Mouse (Mus musculus): ENCODE measurements around the gene Cx3cr1.
A peak's percentile ranks its signal among the peaks of the same experiment; 100 is the strongest.

Gene Cx3cr1

DNA sequence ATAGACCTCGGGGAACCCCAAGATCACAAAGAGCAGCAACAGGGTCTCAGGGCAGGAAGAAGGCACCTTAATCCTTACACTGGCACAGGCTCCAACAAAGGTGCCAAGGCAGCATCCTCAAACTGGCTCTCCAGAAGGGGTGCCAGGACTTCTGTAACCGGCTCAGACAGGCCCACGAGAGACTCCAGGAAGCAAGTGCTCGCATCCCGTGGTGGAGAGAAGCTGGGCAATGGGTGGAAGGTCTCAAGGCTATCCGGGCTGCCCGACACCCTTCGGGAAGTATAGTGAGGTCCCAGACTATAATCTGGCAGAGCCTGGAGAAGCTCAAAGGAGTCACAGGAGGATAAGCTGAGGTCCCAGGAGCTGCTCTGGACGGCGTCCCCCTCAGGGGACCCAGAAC, 97.5 kb downstream of the Cx3cr1 start:
- DNase-seq, result no peak

- no peak for DNase-seq
Measured at GRCm38 (mm10) chr9:119970763-119971656, 98.7 kb downstream of the Cx3cr1 start.

GRCm38 (mm10) chr9:119970221-119970620, 99.5 kb downstream of the Cx3cr1 start:
- DNase-seq, result peak; percentile 64

GRCm38 (mm10) chr9:119969811-119970210, 99.9 kb downstream of the Cx3cr1 start:
- no peak for DNase-seq

GRCm38 (mm10) chr9:119966221-119966910, 103.3 kb downstream of the Cx3cr1 start:
- DNase-seq, result no peak

GRCm38 (mm10) chr9:119965186-119965585, 104.5 kb downstream of the Cx3cr1 start:
- DNase-seq, result no peak

DNA sequence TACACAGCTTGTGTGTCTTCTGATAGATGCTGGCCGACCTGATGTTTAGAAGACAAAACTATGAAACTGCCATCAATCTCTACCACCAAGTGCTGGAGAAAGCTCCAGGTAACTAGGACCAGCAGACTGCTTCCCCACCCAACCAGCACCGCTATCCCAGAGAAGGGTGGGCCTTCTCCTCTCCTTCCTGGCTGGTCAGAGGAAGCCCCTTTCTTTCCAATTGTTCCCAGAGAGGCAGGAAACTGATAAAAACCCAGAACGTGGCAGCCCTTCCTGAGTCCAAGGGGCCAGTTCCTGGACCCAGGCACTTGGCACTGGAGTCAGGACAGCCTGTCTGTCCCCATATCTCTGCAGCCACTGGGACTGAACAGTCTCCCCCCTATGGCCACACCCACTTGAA, 105.5 kb downstream of the Cx3cr1 start:
- DNase-seq, result no peak

DNA sequence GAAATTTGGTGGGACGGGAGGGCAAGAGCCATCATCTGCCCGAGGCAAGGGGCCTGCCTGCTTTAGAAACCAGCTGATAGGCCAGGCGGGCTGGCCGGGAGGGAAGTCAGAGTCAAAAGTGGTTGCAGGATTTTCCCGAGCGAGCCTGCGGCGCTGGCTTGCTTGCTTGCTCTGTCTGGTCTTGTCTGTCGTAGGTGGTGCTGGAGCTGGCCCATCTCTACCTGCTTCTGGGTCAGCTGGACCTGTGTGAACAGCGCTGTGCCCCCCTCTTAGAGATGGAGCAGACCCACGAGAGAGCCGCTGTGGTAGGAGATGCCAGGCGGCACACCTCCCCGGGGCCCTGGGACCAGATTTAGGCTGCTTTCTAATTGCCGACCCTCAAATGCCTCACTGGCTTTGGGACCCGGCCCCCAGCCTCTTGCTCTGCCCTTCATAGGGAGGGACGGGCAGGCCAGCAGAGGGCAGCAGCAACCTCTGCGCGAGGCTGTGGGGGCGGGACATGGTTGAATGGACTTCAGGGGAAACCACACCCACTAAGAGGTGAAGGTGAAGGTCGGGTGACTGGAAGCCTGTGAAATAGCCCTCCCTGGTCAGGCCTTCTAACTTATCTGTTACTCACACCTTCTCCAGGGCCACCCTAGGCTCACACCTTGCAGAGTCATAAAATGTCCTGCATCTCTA, 106.6 kb downstream of the Cx3cr1 start:
- DNase-seq, result peak; percentile 86

GRCm38 (mm10) chr9:119962216-119962615, 107.5 kb downstream of the Cx3cr1 start:
- no peak for DNase-seq

DNA sequence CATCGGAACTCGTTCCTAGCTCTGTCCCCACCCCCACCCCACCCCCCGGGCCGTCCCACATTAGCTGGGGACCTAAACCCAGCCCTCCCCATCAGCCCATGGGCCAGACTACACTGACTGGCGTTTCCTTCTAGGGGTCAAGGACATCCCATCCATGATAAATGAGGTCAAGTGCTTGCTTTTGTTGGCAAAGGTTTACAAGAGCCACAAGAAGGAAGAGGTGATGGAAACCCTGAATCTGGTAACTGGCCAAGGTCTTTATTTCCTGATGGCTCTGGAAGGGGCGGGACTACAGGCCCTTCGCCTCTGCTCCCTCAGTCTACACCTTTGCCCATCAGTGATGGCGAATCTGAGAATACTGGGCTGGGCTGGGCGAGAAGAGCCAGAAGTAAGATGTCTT, 110.8 kb downstream of the Cx3cr1 start:
- DNase-seq, result no peak

GRCm38 (mm10) chr9:119951388-119951787, 118.3 kb downstream of the Cx3cr1 start:
- no peak for DNase-seq

DNA sequence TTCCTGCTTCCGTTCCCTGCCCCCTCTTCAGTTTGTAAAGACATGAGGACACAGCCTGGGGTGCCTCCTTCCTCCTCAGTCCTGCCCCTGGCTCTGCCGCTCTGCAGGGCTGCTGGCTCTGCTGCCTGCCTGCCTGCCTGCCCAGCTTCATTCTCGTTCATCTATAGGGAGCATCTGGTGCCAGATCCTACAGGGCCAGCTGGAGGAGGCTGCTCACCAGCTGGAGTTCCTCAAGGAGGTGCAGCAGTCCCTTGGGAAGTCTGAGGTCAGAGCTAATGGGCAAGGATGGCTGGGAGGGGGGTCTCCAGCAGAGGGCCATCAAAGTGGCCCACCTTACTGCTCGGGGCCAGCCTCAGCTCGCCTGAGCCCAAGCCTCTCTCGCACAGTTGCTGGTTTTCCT, 119.2 kb downstream of the Cx3cr1 start:
- DNase-seq, result no peak

DNA sequence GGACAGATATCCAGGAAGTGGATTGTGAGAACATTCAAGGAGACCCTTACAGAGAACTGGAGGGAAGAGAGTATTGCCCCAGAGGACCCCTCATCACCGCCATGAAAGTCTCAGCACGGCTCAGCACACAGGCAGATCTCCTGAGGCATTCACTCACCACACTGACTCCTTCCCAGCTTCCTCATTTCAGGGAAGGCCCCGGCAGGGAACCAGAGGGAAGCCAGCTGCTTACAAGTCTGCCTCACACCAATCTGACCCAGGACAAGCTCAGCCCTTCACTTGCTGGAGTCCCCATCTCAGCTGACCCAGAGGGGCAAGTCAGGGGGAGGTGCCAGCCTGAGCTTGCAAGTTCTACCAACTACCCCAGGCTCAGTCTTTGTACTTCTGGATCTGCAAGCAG, 120.9 kb downstream of the Cx3cr1 start:
- no peak for DNase-seq

DNA sequence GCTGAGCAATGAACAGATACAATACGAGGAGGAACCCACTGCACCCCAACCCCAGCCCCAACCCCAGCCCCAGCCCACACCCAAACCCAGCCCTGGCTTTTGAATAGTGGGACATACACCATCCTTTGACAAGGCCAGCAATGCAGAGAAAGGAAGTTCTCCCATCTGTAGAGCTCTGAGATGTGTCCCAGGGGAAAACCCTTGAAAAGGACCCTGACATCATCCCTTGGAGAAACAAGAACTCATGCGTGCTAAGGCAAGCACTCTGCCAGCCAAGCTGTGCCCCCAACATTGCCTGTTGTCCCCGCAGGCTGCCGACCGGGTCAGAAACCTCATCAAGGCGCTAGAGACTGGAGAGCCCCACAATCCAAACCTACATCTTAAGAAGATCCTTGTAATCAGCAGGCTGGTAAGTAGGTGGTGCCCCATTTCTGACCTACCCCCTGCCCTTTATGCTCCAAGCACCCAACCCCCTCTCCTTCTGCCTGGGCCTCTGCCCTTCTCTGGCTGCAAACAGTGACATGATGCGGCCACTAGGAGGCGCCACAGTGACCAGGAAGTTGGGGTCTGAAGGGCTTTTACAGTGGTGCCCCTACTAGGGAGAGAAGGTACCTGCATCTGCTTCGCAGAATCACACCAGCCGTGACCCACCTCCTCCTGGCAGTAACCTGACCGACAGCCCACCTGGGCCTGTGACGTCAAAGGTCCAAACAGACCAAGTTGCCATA, 124.3 kb downstream of the Cx3cr1 start:
- DNase-seq, result peak; percentile 73

DNA sequence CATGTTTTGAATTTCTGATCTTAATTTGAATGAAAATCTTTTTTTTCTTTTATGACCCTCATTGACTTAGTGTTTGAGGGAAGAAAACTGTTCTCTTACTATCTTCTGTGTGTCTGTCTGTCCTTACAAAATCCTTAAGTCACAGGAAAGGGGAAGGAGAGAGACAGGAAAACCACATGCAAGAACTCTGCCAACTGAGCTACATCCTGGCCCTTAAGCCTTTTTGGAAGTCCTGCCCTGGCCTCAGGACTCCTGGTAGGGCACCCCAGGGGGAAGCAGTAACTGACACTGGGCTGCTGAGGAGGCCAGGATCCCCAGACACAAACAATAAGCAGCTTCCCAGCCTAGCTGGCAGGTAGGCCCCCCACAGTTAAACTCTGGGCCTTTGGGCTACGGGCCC, 126.4 kb downstream of the Cx3cr1 start:
- no peak for DNase-seq

DNA sequence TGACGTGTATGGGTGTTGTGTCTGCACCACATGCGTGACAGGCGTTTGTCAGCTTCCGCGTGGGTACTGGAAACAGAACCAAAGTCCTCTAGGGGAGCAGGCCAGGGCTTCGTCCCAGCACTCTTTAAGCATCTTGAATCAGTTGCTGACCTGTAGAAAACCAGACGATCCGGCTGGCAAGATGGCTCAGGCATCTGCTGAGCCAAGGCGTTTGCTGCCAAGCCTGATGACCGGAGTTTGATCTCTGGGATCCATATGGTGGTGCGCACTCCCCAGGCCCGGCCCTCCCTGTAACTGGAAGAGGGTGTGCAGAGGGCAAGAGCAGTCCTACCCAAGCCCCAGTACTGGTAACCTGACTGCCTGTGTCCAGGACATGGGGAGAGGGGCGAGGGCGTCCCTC, 127.8 kb downstream of the Cx3cr1 start:
- DNase-seq, result no peak

GRCm38 (mm10) chr9:119941407-119941806, 128.3 kb downstream of the Cx3cr1 start:
- no peak for DNase-seq

GRCm38 (mm10) chr9:119939646-119940045, 130.0 kb downstream of the Cx3cr1 start:
- no peak for DNase-seq

DNA sequence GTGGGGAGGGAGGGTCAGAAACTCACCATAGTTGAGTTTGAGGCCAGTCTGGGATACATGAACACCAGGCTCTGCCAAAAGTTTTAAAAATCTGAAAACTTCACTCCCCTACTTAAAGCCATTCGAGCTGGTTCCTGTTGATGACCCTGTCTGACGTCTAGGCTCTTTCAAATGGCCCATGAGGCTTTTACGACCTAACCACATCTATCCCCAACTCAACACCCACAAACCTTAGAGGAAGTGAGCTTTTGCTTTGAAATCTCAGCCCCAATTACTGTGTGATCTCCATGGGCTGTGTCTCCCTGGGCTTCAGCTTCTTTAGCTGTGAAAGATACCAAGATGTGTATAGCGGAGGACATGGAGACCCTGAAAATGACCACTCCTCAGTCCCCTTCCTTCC, 131.2 kb downstream of the Cx3cr1 start:
- DNase-seq, result no peak

DNA sequence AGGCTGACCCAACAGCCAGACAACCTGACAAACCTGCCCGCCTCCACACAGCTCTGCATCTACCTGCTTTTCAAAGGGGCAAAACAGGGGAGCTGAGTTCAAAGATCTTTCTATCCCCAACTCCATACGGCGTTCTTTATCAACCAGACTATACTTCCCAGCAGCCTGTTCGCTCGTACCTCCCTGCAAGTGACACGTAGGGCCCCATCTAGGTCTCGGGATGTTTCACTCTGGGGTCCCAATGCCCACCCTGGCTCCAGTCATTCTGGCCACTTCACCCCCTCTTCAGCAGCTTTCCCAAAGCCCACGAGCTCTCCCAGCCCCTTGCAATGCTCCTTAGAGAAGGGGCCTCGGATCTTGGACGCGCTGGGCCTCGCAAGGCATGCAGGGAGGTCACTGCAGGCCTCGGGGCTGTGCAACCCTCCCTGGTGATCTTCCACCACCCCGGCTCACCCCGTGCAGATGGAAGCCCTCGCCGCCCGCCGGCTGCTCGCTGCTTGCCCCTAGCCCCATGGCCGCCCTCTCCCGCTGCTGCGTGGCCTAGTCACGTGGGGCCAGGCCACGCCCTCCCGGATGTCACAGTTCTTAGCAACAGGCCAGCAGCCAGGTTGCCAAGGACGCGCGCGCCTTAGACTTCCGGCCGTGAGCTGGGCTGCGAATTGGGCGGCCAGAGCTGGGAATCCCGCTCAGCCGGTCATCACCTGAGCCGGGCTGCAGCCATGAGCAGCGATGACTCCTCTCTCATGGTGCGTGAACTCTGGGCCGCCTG, 132.5 kb downstream of the Cx3cr1 start, which contains the start of the genes Gorasp1 and Ttc21a:
Gorasp1 (minus strand) TSS at position 561 of the 769 bp plus-strand sequence.
Ttc21a (plus strand) TSS at position 602 of the 769 bp plus-strand sequence.
- peak; percentile 95 for DNase-seq

DNA sequence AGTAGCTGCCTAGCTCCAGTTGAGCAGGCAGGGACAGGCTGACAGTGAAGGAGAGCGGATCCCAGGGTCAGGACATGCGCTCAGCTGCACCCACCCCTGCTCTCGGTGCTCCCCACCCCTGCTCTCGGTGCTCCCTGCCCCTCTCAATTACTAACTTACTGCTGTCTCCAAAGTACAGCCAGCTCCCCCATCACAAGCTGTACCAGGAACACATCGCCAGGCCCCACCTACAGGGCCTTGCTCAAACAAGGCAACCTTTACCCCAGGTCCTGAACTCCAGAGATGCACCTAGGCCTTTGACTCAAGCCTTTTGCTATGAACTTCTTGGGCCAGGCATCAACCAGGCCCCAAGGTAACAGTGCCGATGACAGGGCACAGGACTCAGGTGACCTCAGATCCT, 136.0 kb downstream of the Cx3cr1 start:
- DNase-seq, result no peak

DNA sequence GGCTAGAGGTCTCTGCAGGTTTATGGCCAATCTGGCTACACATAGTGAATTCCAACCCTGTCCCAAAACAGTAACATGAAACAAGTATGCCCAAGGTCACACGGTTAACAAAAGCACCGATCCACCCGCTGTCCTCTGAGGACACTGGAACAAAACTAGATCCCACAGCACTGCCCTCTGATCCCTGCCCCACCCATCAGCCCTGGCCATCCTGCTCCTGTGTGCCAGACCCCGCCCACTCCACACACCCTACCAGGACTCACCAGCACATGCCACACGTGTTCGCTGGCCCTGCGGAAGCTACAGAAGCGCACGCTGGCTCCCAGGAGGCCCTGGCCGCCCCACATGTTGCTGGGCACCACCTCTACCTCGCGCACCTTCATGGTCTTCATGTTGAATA, 137.3 kb downstream of the Cx3cr1 start:
- no peak for DNase-seq

Measured in thymus, postnatal 14 days (tissue).